Mouse (Mus musculus): ENCODE measurements around the gene Sox10.

DNA sequence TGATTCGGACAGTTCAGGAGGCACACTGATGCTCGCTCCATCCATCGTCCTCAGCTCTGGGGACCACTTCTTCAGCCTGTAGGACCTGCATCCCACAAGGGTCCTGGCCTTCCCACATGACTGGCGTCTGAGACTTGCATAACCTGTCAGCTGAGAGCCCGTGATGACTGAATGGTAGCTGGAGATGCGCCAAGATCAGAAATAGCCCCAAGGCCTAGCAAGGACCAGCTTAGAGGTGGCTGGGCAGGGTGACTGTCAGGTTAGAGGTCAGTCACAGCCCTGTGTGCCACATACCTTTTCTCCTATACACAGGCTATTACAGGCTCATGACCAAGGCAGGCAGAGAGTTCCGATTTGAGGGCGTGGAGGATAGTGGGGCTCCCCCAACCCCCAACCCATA is 30.5 kb upstream of the Sox10 start:
- TF ChIP-seq CTCF (IDR thresholded peaks at IDR 0.05; ENCODE audit: low read depth, low read length) (no peak), POLR2AphosphoS5 (IDR thresholded peaks at IDR 0.05; ENCODE audit: insufficient replicate concordance, low read depth, low read length) (no peak), TAL1 (conservative IDR thresholded peaks at IDR 0.05; ENCODE audit: low read depth, low read length) (no peak), GATA1 (IDR thresholded peaks at IDR 0.05; ENCODE audit: borderline replicate concordance, low read length) (no peak), GATA2 (IDR thresholded peaks at IDR 0.05; ENCODE audit: borderline replicate concordance, low read depth, low read length) (no peak)
